Mouse (Mus musculus): ENCODE measurements around the gene Ddit4. TPM values are rescaled to one million over a fixed set of nuclear protein-coding genes. Genes with fewer than 3 reads are reported as not detected.

Gene Ddit4
- polyA plus RNA-seq, 1 experiment from 2014 or later: 8.8 TPM

DNA sequence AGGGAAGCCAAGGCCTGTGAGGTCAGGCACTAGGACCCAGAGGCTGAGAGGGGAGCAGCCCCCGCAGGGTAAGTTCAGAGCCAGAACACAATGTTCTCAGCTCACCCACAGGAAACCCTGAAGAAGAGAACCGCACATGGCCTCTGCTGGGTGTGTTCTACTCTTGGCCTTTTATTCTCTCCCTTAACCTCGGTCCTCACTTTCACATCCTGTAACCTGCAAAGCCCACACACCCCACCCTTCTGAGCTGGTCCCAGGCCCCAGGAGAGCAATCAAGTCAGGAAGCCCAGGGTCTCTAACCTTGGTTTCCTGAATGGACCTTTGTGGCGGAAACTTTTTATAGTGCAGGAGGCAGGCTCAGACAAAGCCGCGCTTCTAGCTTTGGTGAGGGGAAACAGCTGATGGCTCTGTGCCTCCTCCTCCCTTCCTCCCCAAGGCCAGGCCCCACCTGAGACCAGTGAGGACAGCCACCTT lies 22.6 kb upstream of the Ddit4 start:
- H3K9me3 ChIP-seq (ENCODE audit: control insufficient read depth, low read length): no peaks in the 10 kb centered on the region
- no peaks in the 10 kb centered on the region for H3K27me3 ChIP-seq (ENCODE audit: control insufficient read depth, insufficient read depth, low read length)
- no peak overlapping the region for H3K4me2 ChIP-seq (replicated peaks)
- no peaks in the 10 kb centered on the region for H3K36me3 ChIP-seq (replicated peaks; ENCODE audit: control insufficient read depth, insufficient read depth)
- no peak overlapping the region for H3K4me3 ChIP-seq (replicated peaks; ENCODE audit: low read length)
- WGBS: 10% methylated on average over 6 of the region's 6 CpGs
- H3K27ac ChIP-seq: peak overlapping the region; percentile 22; the same call in 1 of the 2 replicates
- DNase-seq (ENCODE audit: low spot score) (no peak), ATAC-seq (ENCODE audit: low FRiP score) (no peak)
- H3K9ac ChIP-seq: peak overlapping the region; percentile 35; the same call in 1 of the 2 replicates
- H3K4me1 ChIP-seq (replicated peaks; ENCODE audit: control insufficient read depth, insufficient read depth, low read length): peaks cover 29% of the 10 kb centered on the region

DNA sequence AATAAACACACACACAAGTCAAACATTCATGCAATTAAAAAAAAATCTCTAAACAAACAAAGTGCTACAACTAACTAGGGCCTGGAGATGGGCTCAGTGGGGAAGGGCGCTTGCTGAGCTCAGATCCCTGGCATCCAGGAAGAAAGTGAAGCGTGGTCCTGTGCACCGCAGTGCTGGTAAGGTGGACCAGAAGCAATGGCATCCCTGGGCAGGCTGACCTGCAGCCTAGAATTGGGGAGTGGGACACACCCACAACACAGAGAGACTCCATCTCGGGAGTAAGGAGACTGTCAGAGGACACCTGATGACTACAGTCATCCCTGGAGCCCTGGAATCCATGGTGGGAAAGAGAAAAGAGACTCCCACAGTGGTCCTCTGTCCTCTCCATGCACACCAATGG lies 21.8 kb upstream of the Ddit4 start:
- peaks cover 21% of the 10 kb centered on the region for H3K4me1 ChIP-seq (replicated peaks; ENCODE audit: control insufficient read depth, insufficient read depth, low read length)
- H3K27me3 ChIP-seq (ENCODE audit: control insufficient read depth, insufficient read depth, low read length): no peaks in the 10 kb centered on the region
- DNase-seq (ENCODE audit: low spot score) (no peak), ATAC-seq (ENCODE audit: low FRiP score) (no peak)
- H3K4me2 ChIP-seq (replicated peaks): no peak overlapping the region
- no peak overlapping the region for H3K9ac ChIP-seq
- H3K4me3 ChIP-seq (replicated peaks; ENCODE audit: low read length): no peak overlapping the region
- H3K9me3 ChIP-seq (ENCODE audit: control insufficient read depth, low read length): no peaks in the 10 kb centered on the region
- 91% methylated on average over 4 of the region's 4 CpGs for WGBS
- no peak overlapping the region for H3K27ac ChIP-seq
- no peaks in the 10 kb centered on the region for H3K36me3 ChIP-seq (replicated peaks; ENCODE audit: control insufficient read depth, insufficient read depth)

DNA sequence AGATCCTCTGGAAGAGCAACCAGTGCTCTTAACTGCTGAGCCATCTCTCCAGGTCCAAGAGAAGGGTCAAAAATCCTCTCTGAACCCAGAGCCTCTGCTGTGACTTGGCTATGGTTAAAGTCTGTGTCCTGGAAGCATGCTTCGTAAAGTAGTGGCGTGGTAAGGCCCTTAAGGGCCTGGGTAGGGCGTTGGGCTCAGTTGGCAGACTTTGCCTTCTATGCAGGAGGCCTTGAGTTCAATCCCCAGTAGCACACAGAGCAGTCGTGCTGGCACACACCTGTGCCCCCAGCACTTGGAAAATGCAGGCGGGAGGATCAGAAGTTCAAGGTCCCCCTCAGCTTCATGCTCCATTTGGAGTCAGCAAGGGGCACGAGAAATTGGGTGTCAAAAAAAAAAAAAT lies 21.4 kb upstream of the Ddit4 start:
- Histone ChIP-seq H3K27me3 (ENCODE audit: control insufficient read depth, insufficient read depth, low read length) (no peaks in the 10 kb centered on the region), H3K9ac (no peak overlapping the region), H3K9me3 (ENCODE audit: control insufficient read depth, low read length) (no peaks in the 10 kb centered on the region), H3K27ac (no peak overlapping the region), H3K4me2 (replicated peaks) (no peak overlapping the region), H3K36me3 (replicated peaks; ENCODE audit: control insufficient read depth, insufficient read depth) (no peaks in the 10 kb centered on the region), H3K4me3 (replicated peaks; ENCODE audit: low read length) (no peak overlapping the region), H3K4me1 (replicated peaks; ENCODE audit: control insufficient read depth, insufficient read depth, low read length) (peaks cover 19% of the 10 kb centered on the region)
- WGBS: 77% methylated on average over 6 of the region's 6 CpGs
- ATAC-seq (ENCODE audit: low FRiP score): no peak
- no peak for DNase-seq (ENCODE audit: low spot score)

DNA sequence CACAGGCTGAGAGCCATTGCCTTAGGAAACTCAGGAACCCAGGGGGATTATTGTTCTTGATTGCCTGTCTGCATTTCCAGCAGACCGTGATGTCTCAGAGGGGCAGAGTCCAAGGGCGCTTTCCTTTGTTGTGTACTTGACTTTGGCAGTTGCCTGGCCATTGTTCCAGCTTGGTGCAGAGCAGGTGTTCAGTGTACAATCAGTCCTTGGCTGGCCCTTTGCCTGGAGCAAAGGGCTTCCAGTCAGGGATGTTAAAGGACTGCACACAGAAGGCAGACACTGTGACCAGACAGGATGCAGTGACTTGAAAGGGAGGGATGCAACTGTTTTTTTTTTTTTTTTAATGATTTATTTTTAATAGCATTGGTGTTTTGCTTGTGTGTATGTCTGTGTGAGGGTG lies 20.9 kb upstream of the Ddit4 start:
- Histone ChIP-seq H3K9me3 (ENCODE audit: control insufficient read depth, low read length) (no peaks in the 10 kb centered on the region), H3K27ac (no peak overlapping the region), H3K4me1 (replicated peaks; ENCODE audit: control insufficient read depth, insufficient read depth, low read length) (peaks cover 19% of the 10 kb centered on the region), H3K4me2 (replicated peaks) (no peak overlapping the region), H3K27me3 (ENCODE audit: control insufficient read depth, insufficient read depth, low read length) (no peaks in the 10 kb centered on the region), H3K4me3 (replicated peaks; ENCODE audit: low read length) (no peak overlapping the region), H3K36me3 (replicated peaks; ENCODE audit: control insufficient read depth, insufficient read depth) (no peaks in the 10 kb centered on the region), H3K9ac (no peak overlapping the region)
- ATAC-seq (ENCODE audit: low FRiP score): no peak
- no peak for DNase-seq (ENCODE audit: low spot score)
- 28% methylated on average over 2 of the region's 2 CpGs for WGBS

DNA sequence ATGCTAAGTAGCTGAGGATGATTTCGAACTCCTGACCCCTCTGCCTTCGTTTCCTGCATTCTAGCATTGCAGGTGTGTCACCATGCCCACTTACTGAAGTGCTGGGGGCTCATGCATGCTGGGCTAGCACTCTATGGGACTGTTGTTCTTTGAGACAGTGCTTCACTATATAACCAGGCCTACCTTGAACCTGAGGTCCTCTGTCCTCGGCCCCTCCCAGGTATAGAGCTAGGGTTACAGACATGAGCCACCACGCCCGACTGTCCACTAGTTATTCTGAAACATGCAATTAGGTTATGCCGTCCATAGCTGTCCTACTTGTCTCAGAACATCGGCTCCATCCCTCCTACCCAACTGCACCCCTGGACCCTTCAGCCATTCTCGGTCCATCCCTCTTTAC lies 20.2 kb upstream of the Ddit4 start:
- Histone ChIP-seq H3K9me3 (ENCODE audit: control insufficient read depth, low read length) (no peaks in the 10 kb centered on the region), H3K4me3 (replicated peaks; ENCODE audit: low read length) (no peak overlapping the region), H3K36me3 (replicated peaks; ENCODE audit: control insufficient read depth, insufficient read depth) (no peaks in the 10 kb centered on the region), H3K9ac (no peak overlapping the region), H3K27ac (no peak overlapping the region), H3K4me1 (replicated peaks; ENCODE audit: control insufficient read depth, insufficient read depth, low read length) (peaks cover 19% of the 10 kb centered on the region), H3K27me3 (ENCODE audit: control insufficient read depth, insufficient read depth, low read length) (no peaks in the 10 kb centered on the region), H3K4me2 (replicated peaks) (no peak overlapping the region)
- WGBS: 90% methylated on average over 8 of the region's 8 CpGs
- ATAC-seq (ENCODE audit: low FRiP score): no peak
- DNase-seq (ENCODE audit: low spot score): no peak

DNA sequence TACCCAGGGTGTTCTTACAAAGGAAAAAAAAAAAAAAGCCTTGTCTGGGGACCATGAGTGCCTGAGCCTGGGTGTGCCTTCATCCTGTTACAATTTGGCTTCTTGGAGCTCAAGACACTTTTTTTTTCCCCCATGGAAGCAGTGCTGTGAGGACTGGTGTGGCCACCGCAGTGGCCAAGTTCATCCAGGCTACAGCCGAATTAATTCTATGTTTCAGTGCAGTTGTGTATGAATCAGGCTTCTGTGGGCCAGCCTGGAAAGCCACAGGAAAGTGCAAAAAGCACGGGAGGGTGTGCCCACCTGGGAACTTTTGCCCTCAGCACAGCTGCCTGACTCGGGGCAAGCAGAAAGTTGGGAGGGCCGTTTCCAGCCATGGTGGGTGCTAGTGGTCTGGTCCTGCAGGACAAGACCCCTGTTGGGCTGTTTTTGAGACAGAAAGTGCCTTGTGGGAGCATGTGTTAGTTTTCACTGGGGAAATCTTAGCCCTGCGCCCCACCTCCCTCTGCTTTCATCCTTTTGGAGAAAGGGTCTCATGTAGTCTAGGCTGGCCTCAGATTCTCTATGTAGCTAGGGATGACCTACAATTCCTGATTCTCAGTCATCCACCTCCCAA lies 18.9 kb upstream of the Ddit4 start:
- Histone ChIP-seq H3K36me3 (replicated peaks; ENCODE audit: control insufficient read depth, insufficient read depth) (no peaks in the 10 kb centered on the region), H3K4me2 (replicated peaks) (peak overlapping the region; percentile 56), H3K4me1 (replicated peaks; ENCODE audit: control insufficient read depth, insufficient read depth, low read length) (peaks cover 22% of the 10 kb centered on the region), H3K4me3 (replicated peaks; ENCODE audit: low read length) (peak overlapping the region; percentile 42), H3K9ac (peak overlapping the region; percentile 91), H3K27me3 (ENCODE audit: control insufficient read depth, insufficient read depth, low read length) (no peaks in the 10 kb centered on the region), H3K27ac (peak overlapping the region; percentile 94), H3K9me3 (ENCODE audit: control insufficient read depth, low read length) (no peaks in the 10 kb centered on the region)
- WGBS: 21% methylated on average over 6 of the region's 6 CpGs
- DNase-seq (ENCODE audit: low spot score): no peak
- ATAC-seq (ENCODE audit: low FRiP score): no peak; the same call in 1 of the 2 replicates

DNA sequence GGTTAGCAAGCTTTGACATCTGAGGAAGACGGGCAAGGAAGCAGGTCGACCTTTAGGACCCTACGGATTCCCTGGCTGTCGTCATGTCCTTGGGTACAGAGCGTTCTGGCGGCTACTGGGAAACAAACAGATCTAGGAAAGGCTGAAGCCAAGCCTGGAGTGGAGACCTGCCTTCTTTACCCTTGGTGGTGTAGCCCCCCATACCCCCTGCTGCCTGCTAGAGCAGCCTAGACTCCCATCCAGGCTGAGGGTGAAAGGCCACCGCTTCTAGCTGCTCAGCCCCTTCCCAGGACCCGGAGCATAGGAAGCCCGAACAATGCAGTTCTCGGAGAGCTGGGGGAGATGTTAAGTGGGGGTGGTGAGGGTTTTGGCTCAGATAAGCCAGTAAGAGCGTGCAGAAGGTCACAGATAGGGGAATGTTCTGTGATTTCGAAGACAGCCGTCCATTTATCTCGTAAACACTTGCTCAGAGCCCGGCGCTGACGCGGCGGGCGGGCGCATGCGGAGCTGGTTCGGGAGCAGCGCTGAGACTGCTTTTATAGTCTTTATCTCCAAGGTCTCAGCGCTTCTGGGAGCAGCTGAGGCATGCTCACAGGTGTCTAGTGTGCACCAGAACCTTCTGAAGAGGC lies 18.3 kb upstream of the Ddit4 start:
- ATAC-seq (ENCODE audit: low FRiP score): peak; percentile 68

DNA sequence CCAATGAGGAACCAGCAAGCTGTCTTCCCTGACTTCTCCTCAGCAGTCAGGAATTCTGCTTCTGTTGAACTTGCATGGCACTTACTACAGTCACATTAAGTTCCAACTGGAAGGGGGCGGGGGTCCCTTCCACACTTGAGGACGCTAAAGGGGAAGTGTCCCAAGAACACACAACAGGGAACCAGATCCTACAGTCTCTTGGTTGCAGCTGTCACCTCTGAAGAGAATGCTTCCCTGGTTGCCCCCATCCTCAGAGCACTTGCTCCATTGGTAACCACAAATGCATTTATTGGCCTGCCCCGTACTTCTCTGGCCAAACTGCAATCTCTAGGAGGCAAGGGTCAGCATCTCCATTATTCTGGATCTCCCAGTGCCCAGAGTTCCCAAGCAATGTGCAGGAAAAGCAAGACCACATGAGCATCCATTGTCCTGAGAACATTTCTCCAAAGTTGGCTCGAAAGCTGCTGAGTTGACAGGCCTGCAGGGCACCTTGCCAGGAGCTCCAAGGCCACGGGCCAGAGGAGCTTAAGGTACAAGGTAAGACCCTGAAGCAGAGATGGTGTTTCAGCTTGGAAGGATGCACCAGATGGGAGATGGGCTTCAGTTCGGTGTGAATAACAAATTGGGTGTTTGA lies 15.8 kb upstream of the Ddit4 start:
- Histone ChIP-seq H3K4me3 (replicated peaks; ENCODE audit: low read length) (no peak overlapping the region), H3K27me3 (ENCODE audit: control insufficient read depth, insufficient read depth, low read length) (no peaks in the 10 kb centered on the region), H3K27ac (no peak overlapping the region), H3K9me3 (ENCODE audit: control insufficient read depth, low read length) (no peaks in the 10 kb centered on the region), H3K9ac (no peak overlapping the region), H3K4me1 (replicated peaks; ENCODE audit: control insufficient read depth, insufficient read depth, low read length) (peaks cover 25% of the 10 kb centered on the region), H3K36me3 (replicated peaks; ENCODE audit: control insufficient read depth, insufficient read depth) (no peaks in the 10 kb centered on the region), H3K4me2 (replicated peaks) (no peak overlapping the region)
- 86% methylated on average over 6 of the region's 6 CpGs for WGBS
- ATAC-seq (ENCODE audit: low FRiP score) (no peak), DNase-seq (ENCODE audit: low spot score) (no peak)

More for the DNA sequence above, 18.3 kb upstream of the Ddit4 start:
- Histone ChIP-seq H3K27ac (peak overlapping the region; percentile 94), H3K36me3 (replicated peaks; ENCODE audit: control insufficient read depth, insufficient read depth) (no peaks in the 10 kb centered on the region), H3K9me3 (ENCODE audit: control insufficient read depth, low read length) (no peaks in the 10 kb centered on the region), H3K4me1 (replicated peaks; ENCODE audit: control insufficient read depth, insufficient read depth, low read length) (peaks cover 28% of the 10 kb centered on the region), H3K4me3 (replicated peaks; ENCODE audit: low read length) (peak overlapping the region; percentile 42), H3K27me3 (ENCODE audit: control insufficient read depth, insufficient read depth, low read length) (no peaks in the 10 kb centered on the region), H3K4me2 (replicated peaks) (peak overlapping the region; percentile 56), H3K9ac (peak overlapping the region; percentile 91)
- WGBS: 1% methylated on average over 25 of the region's 25 CpGs
- DNase-seq (ENCODE audit: low spot score): peak; percentile 73

DNA sequence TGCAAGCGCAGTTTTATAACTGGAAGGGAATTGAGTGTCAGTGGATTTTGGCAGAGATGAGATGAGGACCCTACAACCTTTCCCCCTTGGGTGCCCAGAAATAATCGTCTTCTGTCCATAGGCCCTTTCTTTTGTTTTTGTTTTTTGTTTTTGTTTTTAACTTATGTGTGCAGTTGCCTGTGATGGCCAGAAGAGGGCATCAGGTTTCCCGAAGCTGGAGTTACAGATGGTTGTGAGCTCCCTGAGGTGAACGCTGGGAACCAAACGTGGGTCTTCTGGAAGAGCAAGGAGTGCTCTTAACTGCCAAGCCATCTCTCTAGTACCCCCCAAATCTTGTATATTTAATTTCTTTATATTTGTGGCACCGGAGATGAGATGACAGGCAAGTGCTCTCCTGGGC lies 15.1 kb upstream of the Ddit4 start:
- Histone ChIP-seq H3K4me3 (replicated peaks; ENCODE audit: low read length) (no peak overlapping the region), H3K4me1 (replicated peaks; ENCODE audit: control insufficient read depth, insufficient read depth, low read length) (peaks cover 25% of the 10 kb centered on the region), H3K27me3 (ENCODE audit: control insufficient read depth, insufficient read depth, low read length) (no peaks in the 10 kb centered on the region), H3K4me2 (replicated peaks) (no peak overlapping the region), H3K9me3 (ENCODE audit: control insufficient read depth, low read length) (no peaks in the 10 kb centered on the region), H3K27ac (no peak overlapping the region), H3K36me3 (replicated peaks; ENCODE audit: control insufficient read depth, insufficient read depth) (no peaks in the 10 kb centered on the region), H3K9ac (no peak overlapping the region)
- no peak for ATAC-seq (ENCODE audit: low FRiP score)
- DNase-seq (ENCODE audit: low spot score): no peak
- 93% methylated on average over 6 of the region's 6 CpGs for WGBS

All from hindbrain, embryonic 14.5 days (tissue).